Mouse (Mus musculus) C2C12 (cell line): ENCODE data around the gene Prkra. TPM values are rescaled to one million over a fixed set of nuclear protein-coding genes. Genes with fewer than 3 reads are reported as not detected.
A peak's percentile ranks its signal among the peaks of the same experiment; 100 is the strongest.

Experiments used
- H3K27me3 ChIP-seq: one replicate; pipeline ENCODE4 v1.6.1; 2011; ENCODE audit not compliant: control insufficient read depth, insufficient read depth, insufficient read length
- H3K36me3 ChIP-seq: one replicate; pipeline ENCODE4 v1.6.1; 2011; ENCODE audit not compliant: control insufficient read depth, insufficient read depth
- H3K4me3 ChIP-seq: one replicate; pipeline ENCODE4 v1.5.1; 2011; ENCODE audit warnings: mild to moderate bottlenecking, control low read depth; ENCODE audit not compliant: poor library complexity, insufficient read depth, severe bottlenecking
- H3K79me2 ChIP-seq: one replicate; pipeline ENCODE4 v1.6.1; 2011; ENCODE audit not compliant: control insufficient read depth, insufficient read depth
- H3K79me3 ChIP-seq: one replicate; pipeline ENCODE4 v1.6.1; 2011; ENCODE audit warnings: low read depth, control low read depth
- H3ac ChIP-seq: one replicate; pipeline ENCODE3; 2011; ENCODE audit warnings: low read depth; ENCODE audit not compliant: control insufficient read depth, insufficient read length
- CEBPB ChIP-seq: IDR thresholded peaks from one replicate; pipeline ENCODE4 v1.6.1; 2011; ENCODE audit warnings: low read depth, mild to moderate bottlenecking, control low read depth, moderate library complexity
- CTCF ChIP-seq: IDR thresholded peaks from one replicate; pipeline ENCODE4 v1.5.1; 2011; ENCODE audit not compliant: control insufficient read depth, insufficient read depth, insufficient read length
- FOSL1 ChIP-seq: IDR thresholded peaks from one replicate; pipeline ENCODE4 v1.8.0; 2011; ENCODE audit warnings: mild to moderate bottlenecking, low read length; ENCODE audit not compliant: poor library complexity, insufficient read depth, severe bottlenecking
- MAX ChIP-seq: IDR thresholded peaks from one replicate; pipeline ENCODE4 v1.6.1; 2011; ENCODE audit warnings: mild to moderate bottlenecking, control low read depth
- MYOD1 ChIP-seq: IDR thresholded peaks from one replicate; pipeline ENCODE4 v1.6.1; 2011; ENCODE audit warnings: low read depth; ENCODE audit not compliant: control insufficient read depth, insufficient read length
- MYOG ChIP-seq: IDR thresholded peaks from one replicate; pipeline ENCODE4 v1.6.1; 2011; ENCODE audit not compliant: control insufficient read depth, insufficient read length; ENCODE audit errors: extremely low read depth
- USF1 ChIP-seq: IDR thresholded peaks from one replicate; pipeline ENCODE4 v1.6.1; 2011; ENCODE audit warnings: low read depth, mild to moderate bottlenecking, control low read depth, moderate library complexity
- polyA plus RNA-seq: library from polyadenylated mRNA; unstranded; fragments of >200 nt; fragmentation: generic; extraction: Trizol; gene quantifications from one replicate; pipeline ENCODE4 v1.2.1, GENCODE M21; 2012; ENCODE audit warnings: missing spikeins

Gene Prkra
- polyA plus RNA-seq, 1 experiment: 18.2 TPM

GRCm38 (mm10) chr2:76675451-76675850 lies 27.6 kb upstream of the Prkra start:
- peak overlapping the region; percentile 85 for H3ac ChIP-seq
- H3K27me3 ChIP-seq: no peaks in the 10 kb centered on the region
- no peak for TF ChIP-seq CEBPB
- no peak for TF ChIP-seq FOSL1
- TF ChIP-seq MAX: no peak
- no peak for TF ChIP-seq MYOG
- TF ChIP-seq MYOD1: no peak
- TF ChIP-seq CTCF: no peak
- no peak for TF ChIP-seq USF1

DNA sequence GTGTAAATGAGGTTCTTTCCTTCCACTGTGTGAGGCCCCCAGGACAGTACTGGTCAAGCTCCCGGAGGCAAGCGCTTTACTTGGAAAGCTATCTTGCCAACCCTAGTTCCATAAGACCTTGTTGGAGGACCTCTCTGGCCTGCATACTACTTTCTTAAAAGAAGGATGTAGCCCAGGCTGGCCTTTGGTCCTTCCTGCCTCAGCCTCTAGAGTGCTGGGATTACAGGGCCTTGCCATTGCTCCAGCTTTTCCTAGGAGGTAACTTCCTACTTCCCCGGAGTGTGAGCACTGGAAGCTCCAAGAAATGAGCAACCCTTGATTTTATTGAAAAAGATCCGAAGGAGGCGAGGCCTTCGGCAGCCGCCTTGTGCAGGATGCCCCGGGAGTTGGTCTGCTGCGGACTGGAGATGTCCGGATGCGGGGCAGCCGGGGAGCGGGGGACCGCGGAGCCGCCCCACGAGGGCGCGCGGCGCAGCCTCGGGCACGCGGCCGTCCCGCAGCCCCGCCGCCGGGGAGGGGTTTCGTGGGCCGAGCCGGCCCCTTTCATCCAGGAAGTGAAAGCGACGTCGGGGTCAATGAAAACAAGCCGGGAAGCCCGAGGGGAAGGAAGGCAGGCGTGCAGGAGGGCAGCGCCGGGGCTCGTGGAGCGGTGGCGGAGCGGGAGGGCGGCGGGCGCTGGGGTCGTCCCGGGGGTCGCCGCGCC lies 27.1 kb upstream of the Prkra start, which contains the start of gene Plekha3:
Gene Plekha3 (plus strand): TSS at position 557 of the 703 bp plus-strand sequence.
- peak within 1 kb of the TSS; percentile 68 for H3K4me3 ChIP-seq
- no peaks in the 10 kb centered on the region for H3K27me3 ChIP-seq
- TF ChIP-seq CTCF (no peak), MAX (peak; percentile 71)
- H3K79me3 ChIP-seq: peaks cover 43% of the 10 kb centered on the region
- H3K79me2 ChIP-seq: peaks cover 55% of the 10 kb centered on the region
- peaks cover 21% of the 10 kb centered on the region for H3K36me3 ChIP-seq
- peak within 1 kb of the TSS; percentile 85 for H3ac ChIP-seq

More at GRCm38 (mm10) chr2:76675451-76675850, 27.6 kb upstream of the Prkra start:
- Histone ChIP-seq H3K36me3 (peaks cover 27% of the 10 kb centered on the region), H3K4me3 (peak overlapping the region; percentile 68), H3K79me3 (peaks cover 49% of the 10 kb centered on the region), H3K79me2 (peaks cover 61% of the 10 kb centered on the region)

GRCm38 (mm10) chr2:76673472-76674081 lies 25.8 kb upstream of the Prkra start:
- TF ChIP-seq FOSL1 (no peak), CTCF (no peak), MYOD1 (no peak), MAX (no peak), CEBPB (no peak), MYOG (no peak), USF1 (no peak)
- Histone ChIP-seq H3K36me3 (peaks cover 8% of the 10 kb centered on the region), H3K27me3 (no peaks in the 10 kb centered on the region), H3K4me3 (peak overlapping the region; percentile 40), H3K79me3 (peaks cover 30% of the 10 kb centered on the region), H3ac (no peak overlapping the region), H3K79me2 (peaks cover 42% of the 10 kb centered on the region)

- Histone ChIP-seq H3K4me3 (peak within 1 kb of the TSS; percentile 40), H3K27me3 (no peaks in the 10 kb centered on the region), H3ac (peak within 1 kb of the TSS; percentile 48), H3K36me3 (peaks cover 2% of the 10 kb centered on the region), H3K79me2 (peaks cover 36% of the 10 kb centered on the region), H3K79me3 (peaks cover 24% of the 10 kb centered on the region)
- TF ChIP-seq MAX: peak; percentile 80
- TF ChIP-seq CEBPB: no peak
Observed at GRCm38 (mm10) chr2:76672966-76673392, 25.2 kb upstream of the Prkra start, which contains the start of gene Fkbp7. TSS of gene Fkbp7 (minus strand) at chr2:76673116.

DNA sequence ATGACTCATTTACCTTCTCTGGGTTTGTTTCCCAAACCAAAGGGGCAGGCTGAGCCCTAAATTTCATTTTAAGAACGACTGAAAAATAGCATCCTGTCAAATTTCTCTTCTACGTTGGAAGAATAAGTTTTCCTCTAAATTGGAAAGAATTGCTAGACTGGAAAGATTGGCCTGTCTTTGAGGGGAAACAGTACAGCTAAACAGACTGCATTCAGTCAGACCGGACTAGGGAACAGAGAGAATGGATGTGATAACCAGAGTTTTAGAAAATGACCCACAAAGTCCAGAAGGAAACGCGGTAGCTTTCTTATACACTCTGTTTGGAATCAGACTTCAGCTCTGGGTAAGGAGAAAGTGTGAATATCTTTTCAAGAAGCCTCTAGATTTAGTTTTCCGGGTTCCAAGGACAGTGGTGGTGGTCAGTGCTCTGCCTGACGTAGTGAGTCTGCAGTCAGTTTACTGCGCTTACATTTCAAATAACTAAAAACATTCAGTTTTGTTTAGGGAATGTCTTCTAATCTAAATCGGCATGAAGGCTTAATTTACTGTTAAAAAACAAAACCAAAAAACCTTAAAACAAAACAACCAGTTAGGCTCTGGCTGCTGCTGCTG lies 24.4 kb upstream of the Prkra start:
- TF ChIP-seq CTCF (no peak), FOSL1 (no peak), USF1 (no peak)
- H3K79me3 ChIP-seq: peaks cover 17% of the 10 kb centered on the region
- H3K36me3 ChIP-seq: no peaks in the 10 kb centered on the region
- peaks cover 29% of the 10 kb centered on the region for H3K79me2 ChIP-seq
- H3K27me3 ChIP-seq: no peaks in the 10 kb centered on the region
- H3ac ChIP-seq: peak overlapping the region; percentile 48
- peak overlapping the region; percentile 40 for H3K4me3 ChIP-seq

DNA sequence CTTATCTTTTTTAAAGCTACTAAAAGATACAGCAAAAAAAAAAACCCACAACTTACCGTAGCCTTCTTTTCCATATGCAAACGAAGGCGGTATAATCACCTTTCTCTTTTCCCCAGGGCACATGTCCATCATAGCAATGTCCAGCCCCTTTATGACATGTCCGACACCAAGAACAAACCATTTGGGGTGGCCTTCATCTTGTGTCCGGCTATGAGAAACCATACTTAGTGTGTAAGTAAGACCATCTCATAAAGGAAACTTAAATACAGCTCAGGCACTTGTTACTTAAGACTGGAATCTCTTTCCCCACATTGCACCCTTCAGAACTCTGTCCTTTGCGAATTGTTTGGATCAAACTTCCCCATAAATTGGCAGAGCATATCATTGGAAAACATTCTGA lies 23.8 kb upstream of the Prkra start:
- peaks cover 23% of the 10 kb centered on the region for H3K79me2 ChIP-seq
- H3ac ChIP-seq: no peak overlapping the region
- H3K27me3 ChIP-seq: no peaks in the 10 kb centered on the region
- peaks cover 11% of the 10 kb centered on the region for H3K79me3 ChIP-seq
- TF ChIP-seq CTCF (no peak), MYOD1 (no peak), CEBPB (no peak), FOSL1 (no peak), MAX (no peak), MYOG (no peak), USF1 (no peak)
- no peak overlapping the region for H3K4me3 ChIP-seq
- H3K36me3 ChIP-seq: no peaks in the 10 kb centered on the region
